Mouse (Mus musculus): ENCODE results near the gene Prdm16.

DNA sequence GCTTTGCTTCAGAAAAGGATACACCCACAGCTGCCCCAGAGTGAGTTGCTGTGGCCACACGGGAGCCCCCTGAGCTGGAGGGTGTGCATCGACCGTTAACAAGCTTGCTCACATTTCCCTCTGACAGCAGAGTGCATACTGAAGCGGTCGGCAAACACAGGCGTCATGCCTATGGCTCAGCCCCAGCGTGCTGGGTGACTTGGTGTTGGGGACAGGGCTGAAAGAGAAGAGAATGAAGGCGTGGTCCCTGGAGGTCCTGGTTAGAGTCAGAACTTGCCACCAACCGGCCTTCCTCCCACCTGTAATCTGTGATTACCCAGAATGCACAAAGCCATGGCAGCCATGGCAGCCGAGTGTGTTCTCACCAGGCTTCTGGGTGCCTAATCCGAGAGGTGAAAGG lies 277.9 kb downstream of the Prdm16 start:
- TF ChIP-seq ZNF384 (IDR thresholded peaks at IDR 0.05; ENCODE audit: low read depth, low read length) (no peak), ZC3H11A (IDR thresholded peaks at IDR 0.05; ENCODE audit: borderline replicate concordance, low read depth, low read length) (no peak), CHD2 (IDR thresholded peaks at IDR 0.05; ENCODE audit: low read depth, low read length) (no peak), MAFK (IDR thresholded peaks at IDR 0.05; ENCODE audit: insufficient read depth, low read depth, low read length) (no peak), HCFC1 (IDR thresholded peaks at IDR 0.05; ENCODE audit: borderline replicate concordance, insufficient read depth, low read length) (no peak)
